Mouse (Mus musculus) T-cell, adult 2 months (primary cell): ENCODE results near the gene Nosip.
"Not testable (repeated sequence)": the region's sequence is repeated elsewhere in the genome, so short reads cannot be mapped to it uniquely, and the experiment has no call there.

Experiments
- DNase-seq: peaks from one replicate; pipeline ENCODE4 v3.0.0; 2022; ENCODE audit warnings: low spot score

Nosip gene

GRCm38 (mm10) chr7:45091001-45091990, 29.1 kb downstream of the Nosip start:
- DNase-seq, result peak; percentile 21

- no peak for DNase-seq
Observed at GRCm38 (mm10) chr7:45092048-45092447, 29.8 kb downstream of the Nosip start, which contains the start of gene Rcn3. Gene Rcn3 (minus strand): TSS chr7:45092221.

GRCm38 (mm10) chr7:45092828-45093515, 30.7 kb downstream of the Nosip start:
- no peak for DNase-seq

GRCm38 (mm10) chr7:45093516-45093905, 31.3 kb downstream of the Nosip start:
- no peak for DNase-seq

GRCm38 (mm10) chr7:45094121-45094520, 31.9 kb downstream of the Nosip start:
- DNase-seq, result no peak

GRCm38 (mm10) chr7:45095367-45095766, 33.1 kb downstream of the Nosip start:
- no peak for DNase-seq

GRCm38 (mm10) chr7:45095965-45096364, 33.7 kb downstream of the Nosip start:
- DNase-seq, result not testable (repeated sequence)

- DNase-seq, result no peak
Observed at GRCm38 (mm10) chr7:45097479-45097878, 35.2 kb downstream of the Nosip start.

- DNase-seq, result no peak
Observed at GRCm38 (mm10) chr7:45098541-45099240, 36.5 kb downstream of the Nosip start.

- no peak for DNase-seq
Observed at GRCm38 (mm10) chr7:45100046-45100445, 37.8 kb downstream of the Nosip start.

GRCm38 (mm10) chr7:45102441-45102840, 40.2 kb downstream of the Nosip start:
- no peak for DNase-seq

GRCm38 (mm10) chr7:45102940-45103585, 40.8 kb downstream of the Nosip start:
- DNase-seq, result no peak

- no peak for DNase-seq
Observed at GRCm38 (mm10) chr7:45103652-45104180, 41.5 kb downstream of the Nosip start, which contains the start of gene Fcgrt. Gene Fcgrt (minus strand): TSS chr7:45103851.

- DNase-seq, result no peak
Observed at GRCm38 (mm10) chr7:45104941-45105340, 42.7 kb downstream of the Nosip start.

- no peak for DNase-seq
Observed at GRCm38 (mm10) chr7:45105491-45105890, 43.3 kb downstream of the Nosip start.

- no peak for DNase-seq
Observed at GRCm38 (mm10) chr7:45106441-45106840, 44.2 kb downstream of the Nosip start.

- no peak for DNase-seq
Observed at GRCm38 (mm10) chr7:45107052-45107645, 44.9 kb downstream of the Nosip start.

- not testable (repeated sequence) for DNase-seq
Observed at GRCm38 (mm10) chr7:45110089-45110488, 47.9 kb downstream of the Nosip start.

- DNase-seq, result no peak
Observed at GRCm38 (mm10) chr7:45111940-45112339, 49.7 kb downstream of the Nosip start.

- DNase-seq, result no peak
Observed at GRCm38 (mm10) chr7:45112529-45112928, 50.3 kb downstream of the Nosip start.

- DNase-seq, result no peak
Observed at GRCm38 (mm10) chr7:45113476-45113875, 51.2 kb downstream of the Nosip start.
